Mouse (Mus musculus): ENCODE results near the gene Macf1. TPM values are rescaled to one million over a fixed set of nuclear protein-coding genes. Genes with fewer than 3 reads are reported as not detected.

The Macf1 gene
- 640 TPM for total RNA-seq (2023)

DNA sequence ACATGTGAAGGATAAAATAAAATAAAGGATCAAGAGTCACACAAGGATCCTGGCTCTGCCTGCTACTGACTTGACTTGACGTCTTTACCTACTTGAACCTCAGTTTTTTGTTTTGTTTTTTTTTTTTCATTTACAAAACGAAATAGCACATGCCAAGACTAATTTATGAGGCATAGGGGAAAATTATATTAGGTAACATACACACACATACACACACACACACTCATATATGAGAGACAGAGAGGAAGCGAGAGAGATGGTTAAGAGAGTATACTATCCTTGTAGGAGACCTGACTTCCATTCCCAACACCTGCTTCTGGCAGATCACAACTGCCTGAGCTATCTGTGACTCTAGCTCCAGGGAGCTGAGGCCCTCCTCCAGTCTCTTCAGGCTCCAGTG, at the start of gene Macf1:
Gene Macf1, minus strand, starts transcription at position 101 of the 400 bp plus-strand sequence.

DNA sequence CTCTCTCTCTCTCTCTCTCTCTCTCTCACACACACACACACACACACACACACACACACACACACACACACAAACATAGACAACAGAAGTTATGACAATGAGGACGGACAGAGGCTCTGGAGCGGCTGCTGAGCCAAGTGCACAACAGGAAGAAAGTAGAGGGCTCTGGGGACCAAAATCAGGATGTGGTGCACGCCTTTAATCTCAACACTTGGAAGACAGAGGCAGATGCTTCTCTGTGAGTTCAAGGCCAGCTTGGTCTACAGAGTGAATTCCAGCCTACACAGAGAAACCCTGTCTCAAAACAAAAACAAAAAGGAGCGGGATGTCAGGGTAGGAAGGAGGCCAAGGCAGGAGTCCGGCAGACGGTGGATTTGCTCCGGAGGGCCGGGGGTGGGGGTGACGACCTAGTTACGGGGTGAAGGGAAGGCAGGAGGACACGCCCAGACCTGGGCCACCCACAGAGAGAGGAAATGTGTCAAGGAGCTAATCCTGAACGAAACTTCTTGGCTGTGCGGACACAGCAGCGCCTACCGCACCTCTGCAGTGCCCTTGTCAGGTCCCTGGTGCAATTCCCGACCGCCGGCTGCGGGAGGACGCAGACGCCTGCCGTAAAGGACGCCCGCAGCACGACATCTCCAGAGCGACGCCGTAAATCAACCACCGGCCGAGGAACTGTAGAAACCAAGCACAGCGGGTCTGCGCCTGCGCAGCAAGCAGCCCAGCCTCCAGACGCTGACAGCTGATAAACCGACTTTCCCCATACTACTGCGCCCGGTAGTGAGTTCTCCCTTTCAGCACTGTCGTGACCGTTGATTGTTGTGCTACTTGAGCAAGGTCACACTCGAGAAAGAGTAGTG, 33.6 kb upstream of the Macf1 start, which contains the start of gene Ndufs5:
Gene Ndufs5, minus strand, starts transcription at position 629 of the 860 bp plus-strand sequence.

DNA sequence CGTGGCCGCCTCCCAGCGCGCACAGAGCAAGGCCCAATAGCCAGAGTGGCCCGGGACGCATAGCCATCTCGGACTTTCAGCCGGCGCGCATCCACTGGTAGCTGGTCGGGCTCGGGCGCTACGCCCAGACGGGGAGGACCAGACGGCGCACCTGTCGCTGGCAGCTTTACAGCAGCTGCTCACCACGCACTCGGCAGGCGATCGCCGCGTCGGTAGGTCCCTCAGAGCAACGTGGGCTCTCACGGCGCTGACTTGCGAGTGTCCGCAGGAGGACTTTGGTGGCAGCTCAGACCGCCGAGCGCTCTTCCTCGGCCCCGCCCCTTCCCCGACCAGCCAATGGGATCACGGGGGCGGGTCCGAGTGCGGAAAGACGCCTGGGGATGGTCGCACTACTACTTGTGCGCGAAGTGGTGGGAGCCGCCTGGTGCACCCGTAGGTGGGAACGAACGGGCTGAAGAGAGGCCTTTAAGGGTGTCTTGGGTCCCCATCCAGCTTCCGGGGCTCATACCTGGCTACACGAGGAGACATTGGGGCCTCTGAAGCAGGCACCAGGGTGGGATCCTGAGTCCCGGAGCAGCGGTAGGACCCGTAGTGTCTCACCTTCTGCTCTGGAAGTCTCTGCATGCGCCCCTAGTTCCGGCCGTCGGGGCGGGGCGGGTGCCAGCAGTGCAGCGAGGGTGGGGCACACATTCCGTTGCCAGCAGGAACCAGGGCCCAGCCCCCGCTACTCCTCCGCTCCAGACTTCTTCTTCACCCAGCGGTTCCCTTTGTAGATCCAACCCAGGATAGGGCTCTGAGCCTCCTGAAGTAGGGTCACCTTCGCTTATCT, 341.3 kb downstream of the Macf1 start, which contains the start of gene Bmp8a:
Gene Bmp8a, minus strand, starts transcription at position 611 of the 829 bp plus-strand sequence.

DNA sequence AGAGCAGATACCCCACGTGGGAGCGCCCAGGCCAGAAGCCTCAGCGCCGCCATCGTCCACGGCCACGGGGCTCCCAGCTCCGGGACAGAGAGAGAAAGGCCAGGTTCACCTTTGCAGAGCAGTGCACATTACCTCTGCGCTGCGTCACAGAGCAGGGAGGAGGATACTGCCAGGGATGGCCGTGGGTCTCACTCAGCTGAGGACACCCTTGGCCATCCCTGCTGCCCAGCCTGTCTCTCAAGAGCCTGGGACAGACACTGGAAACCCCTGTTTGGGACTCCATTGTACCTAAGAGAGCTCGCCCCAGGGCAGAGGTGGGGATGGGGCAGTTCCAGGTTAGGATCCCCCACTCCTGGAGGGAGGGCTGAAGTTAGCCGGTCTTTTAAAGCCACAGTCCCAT, 360.6 kb downstream of the Macf1 start, which contains the start of gene Oxct2a:
Gene Oxct2a, minus strand, starts transcription at position 101 of the 400 bp plus-strand sequence.

Other genes with a start within 250 kb of the Macf1 start
- gene Ndufs5, start 33.8 kb upstream of the Macf1 start, total RNA-seq (2023), result 27.8 TPM
- gene Akirin1, start 66.0 kb upstream of the Macf1 start, total RNA-seq (2023), result 43.9 TPM
- not detected for gene Rhbdl2, start 103.5 kb upstream of the Macf1 start, total RNA-seq (2023)
- gene 4933427I04Rik, start 175.3 kb upstream of the Macf1 start, total RNA-seq (2023), result not detected
- 3.7 TPM for gene Mycbp, start 220.5 kb upstream of the Macf1 start, total RNA-seq (2023)
- 37.1 TPM for gene Rragc, start 233.1 kb upstream of the Macf1 start, total RNA-seq (2023)
- gene 4930535I16Rik, start 233.7 kb upstream of the Macf1 start, total RNA-seq (2023), result not detected

Data from CD8-positive naive resting alpha-beta T cell, adult 57 days (primary cell).